Mouse (Mus musculus): Measurements from ENCODE around the gene Ube2l3.
A peak's percentile ranks its signal among the peaks of the same experiment; 100 is the strongest.
"Not testable (repeated sequence)": the region's sequence is repeated elsewhere in the genome, so short reads cannot be mapped to it uniquely, and the experiment has no call there.

Gene Ube2l3

GRCm38 (mm10) chr16:17208389-17209361 lies 6.2 kb upstream of the Ube2l3 start, which contains the start of gene Rimbp3:
TSS of gene Rimbp3 (plus strand) at chr16:17208603.
- DNase-seq (ENCODE audit: low read depth, low spot score), result peak; percentile 91

GRCm38 (mm10) chr16:17204990-17205389 lies 2.5 kb upstream of the Ube2l3 start:
- peak; percentile 77 for DNase-seq (ENCODE audit: low read depth, low spot score)

GRCm38 (mm10) chr16:17201977-17202376 lies 472 bp downstream of the Ube2l3 start:
- peak; percentile 34 for DNase-seq (ENCODE audit: low read depth, low spot score)

GRCm38 (mm10) chr16:17200953-17201707 lies 1.3 kb downstream of the Ube2l3 start:
- peak; percentile 90 for DNase-seq (ENCODE audit: low read depth, low spot score)

GRCm38 (mm10) chr16:17200121-17200952 lies 2.1 kb downstream of the Ube2l3 start:
- peak; percentile 73 for DNase-seq (ENCODE audit: low read depth, low spot score)

- DNase-seq (ENCODE audit: low read depth, low spot score), result no peak
Measured at GRCm38 (mm10) chr16:17193823-17194222, 8.6 kb downstream of the Ube2l3 start.

GRCm38 (mm10) chr16:17185475-17185874 lies 17.0 kb downstream of the Ube2l3 start:
- no peak for DNase-seq (ENCODE audit: low read depth, low spot score)

- DNase-seq (ENCODE audit: low read depth, low spot score), result no peak
Measured at GRCm38 (mm10) chr16:17183003-17183402, 19.4 kb downstream of the Ube2l3 start.

- DNase-seq (ENCODE audit: low read depth, low spot score), result peak; percentile 42
Measured at GRCm38 (mm10) chr16:17182136-17182535, 20.3 kb downstream of the Ube2l3 start.

GRCm38 (mm10) chr16:17181382-17181781 lies 21.1 kb downstream of the Ube2l3 start:
- DNase-seq (ENCODE audit: low read depth, low spot score), result peak; percentile 85

- no peak for DNase-seq (ENCODE audit: low read depth, low spot score)
Measured at GRCm38 (mm10) chr16:17179706-17180105, 22.7 kb downstream of the Ube2l3 start.

GRCm38 (mm10) chr16:17177623-17178170 lies 24.8 kb downstream of the Ube2l3 start:
- DNase-seq (ENCODE audit: low read depth, low spot score), result no peak

- DNase-seq (ENCODE audit: low read depth, low spot score), result no peak
Measured at GRCm38 (mm10) chr16:17175765-17176164, 26.7 kb downstream of the Ube2l3 start.

- no peak for DNase-seq (ENCODE audit: low read depth, low spot score)
Measured at GRCm38 (mm10) chr16:17168049-17168448, 34.4 kb downstream of the Ube2l3 start.

GRCm38 (mm10) chr16:17167179-17167578 lies 35.3 kb downstream of the Ube2l3 start:
- no peak for DNase-seq (ENCODE audit: low read depth, low spot score)

- not testable (repeated sequence) for DNase-seq (ENCODE audit: low read depth, low spot score)
Measured at GRCm38 (mm10) chr16:17165478-17165877, 37.0 kb downstream of the Ube2l3 start.

- DNase-seq (ENCODE audit: low read depth, low spot score), result no peak
Measured at GRCm38 (mm10) chr16:17154346-17154745, 48.1 kb downstream of the Ube2l3 start.

- DNase-seq (ENCODE audit: low read depth, low spot score), result no peak
Measured at GRCm38 (mm10) chr16:17151874-17152273, 50.6 kb downstream of the Ube2l3 start.

GRCm38 (mm10) chr16:17150520-17151258 lies 51.8 kb downstream of the Ube2l3 start:
- no peak for DNase-seq (ENCODE audit: low read depth, low spot score)

- DNase-seq (ENCODE audit: low read depth, low spot score), result peak; percentile 75
Measured at GRCm38 (mm10) chr16:17148084-17148483, 54.4 kb downstream of the Ube2l3 start.

Measured in A20 (cell line).